Mouse (Mus musculus) liver, postnatal 0 days (tissue): ENCODE measurements around the gene Olfr924. TPM values are rescaled to one million over a fixed set of nuclear protein-coding genes. Genes with fewer than 3 reads are reported as not detected.

ENCODE experiments used
- ATAC-seq: fragments of 200-750 bp; cut with Nextera tagmentation; 2 replicates; pipeline ENCODE4 v1.8.0; 2017; ENCODE audit warnings: mild to moderate bottlenecking, moderate library complexity
- DNase-seq: peaks from one replicate; pipeline ENCODE4 v3.0.0-alpha.2; 2016
- H3K27ac ChIP-seq: fragments of 300-500 bp; sonication (generic); 2 replicates; pipeline ENCODE4 v1.5.1; 2014; ENCODE audit warnings: antibody characterized with exemption, moderate library complexity, mild to moderate bottlenecking, low read depth
- H3K27me3 ChIP-seq: fragments of 300-500 bp; sonication (generic); 2 replicates; pipeline ENCODE4 v1.6.1; 2014; ENCODE audit warnings: low read length, control low read depth, mixed read lengths; ENCODE audit not compliant: insufficient read depth
- H3K36me3 ChIP-seq: fragments of 300-500 bp; sonication (generic); replicated peaks from 2 replicates; pipeline ENCODE4 v1.6.1; 2014; ENCODE audit warnings: mild to moderate bottlenecking, control low read depth, low read length, moderate library complexity, mixed read lengths; ENCODE audit not compliant: insufficient read depth
- H3K4me1 ChIP-seq: fragments of 300-500 bp; sonication (generic); 2 replicates; pipeline ENCODE4 v1.6.1; 2014; ENCODE audit warnings: antibody characterized with exemption, mild to moderate bottlenecking, control low read depth; ENCODE audit not compliant: insufficient read depth
- H3K4me2 ChIP-seq: fragments of 300-500 bp; sonication (generic); 2 replicates; pipeline ENCODE4 v1.6.1; 2014; ENCODE audit warnings: low read depth, mild to moderate bottlenecking, low read length, moderate library complexity, mixed read lengths
- H3K4me3 ChIP-seq: fragments of 300-500 bp; sonication (generic); 2 replicates; pipeline ENCODE4 v1.5.1; 2014; ENCODE audit warnings: low read depth, low read length
- H3K9ac ChIP-seq: fragments of 300-500 bp; sonication (generic); replicated peaks from 2 replicates; pipeline ENCODE4 v1.6.1; 2014; ENCODE audit warnings: mild to moderate bottlenecking, moderate library complexity
- H3K9me3 ChIP-seq: fragments of 300-500 bp; sonication (generic); 2 replicates; pipeline ENCODE4 v1.6.1; 2016; ENCODE audit warnings: mild to moderate bottlenecking, control low read depth, low read length, mixed read lengths
- CTCF ChIP-seq: sonication (generic); IDR thresholded peaks from 2 replicates; pipeline ENCODE4 v1.5.1; 2016; ENCODE audit warnings: antibody characterized with exemption, low read depth
- EP300 ChIP-seq: IDR thresholded peaks from 2 replicates; pipeline ENCODE4 v1.6.1; 2016; ENCODE audit warnings: antibody characterized with exemption, low read depth, mild to moderate bottlenecking
- WGBS: fragments of 180-500 bp; shearing (Covaris S2); extraction: QIAGEN DNeasy Blood & Tissue Kit; methylation state at CpG from one replicate; pipeline ENCODE4 v1.1.7; 2014; ENCODE audit not compliant: insufficient replicate concordance; 5-methylcytosine and 5-hydroxymethylcytosine counted together
- polyA plus RNA-seq: library from polyadenylated mRNA; unstranded; fragments of >200 nt; fragmentation: Nextera tagmentation; extraction: Ambion mirVana; gene quantifications from 2 replicates; pipeline ENCODE4 v1.2.1, GENCODE M21; 2015

Olfr924 gene
- polyA plus RNA-seq, 1 experiment from 2014 or later: not detected

DNA sequence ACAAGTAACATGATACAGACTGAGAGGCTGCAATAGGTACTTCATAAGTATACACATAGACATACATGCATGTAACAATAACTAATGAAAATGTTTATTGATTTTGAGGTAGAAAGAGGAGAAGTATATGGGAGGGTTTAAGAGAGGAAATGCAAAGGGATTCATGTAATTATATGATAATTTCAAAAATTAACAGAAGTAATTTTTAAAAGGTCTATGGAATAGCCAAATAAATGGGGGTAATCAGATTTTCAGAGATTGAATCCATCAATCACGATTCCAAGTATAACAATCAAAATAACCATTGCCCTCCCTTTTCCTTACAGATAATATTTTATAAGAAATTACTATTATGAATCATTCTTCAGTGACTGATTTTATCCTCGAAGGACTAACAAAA is 32.6 kb downstream of the Olfr924 start, which contains the start of gene Olfr926:
Gene Olfr926 (plus strand): TSS at position 301 of the 400 bp plus-strand sequence.
- Histone ChIP-seq H3K27ac (no peak within 1 kb of the TSS), H3K4me3 (no peak within 1 kb of the TSS), H3K4me2 (no peak within 1 kb of the TSS), H3K9me3 (no peaks in the 10 kb centered on the region; the same call in 1 of the 2 replicates), H3K4me1 (no peaks in the 10 kb centered on the region), H3K27me3 (no peaks in the 10 kb centered on the region), H3K9ac (no peak within 1 kb of the TSS), H3K36me3 (no peaks in the 10 kb centered on the region)
- TF ChIP-seq EP300 (no peak), CTCF (no peak)
- no peak for ATAC-seq
- DNase-seq: no peak
- 61% methylated on average over 2 of the region's 2 CpGs for WGBS

Other genes with a start within 250 kb of the Olfr924 start
- not detected in 2 replicates for gene Olfr914, start 239.3 kb upstream of the Olfr924 start, polyA plus RNA-seq
- gene Olfr916, start 184.6 kb upstream of the Olfr924 start, polyA plus RNA-seq: not detected in 2 replicates
- not detected in 2 replicates for gene Olfr917, start 178.6 kb upstream of the Olfr924 start, polyA plus RNA-seq
- gene Olfr918, start 169.8 kb upstream of the Olfr924 start, polyA plus RNA-seq: not detected in 2 replicates
- not detected in 2 replicates for gene Olfr919, start 140.8 kb upstream of the Olfr924 start, polyA plus RNA-seq
- gene Vwa5a, start 126.2 kb upstream of the Olfr924 start, polyA plus RNA-seq: 6.1 and 8.0 TPM in 2 replicates
- gene Olfr920, start 92.2 kb upstream of the Olfr924 start, polyA plus RNA-seq: 0.05 TPM in 2 replicates
- gene Olfr921, start 71.4 kb upstream of the Olfr924 start, polyA plus RNA-seq: not detected in 2 replicates
- gene Olfr922, start 29.8 kb upstream of the Olfr924 start, polyA plus RNA-seq: not detected in 2 replicates
- not detected in 2 replicates for gene Olfr923, start 17.9 kb upstream of the Olfr924 start, polyA plus RNA-seq
- not detected in 2 replicates for gene Olfr26, start 10.6 kb downstream of the Olfr924 start, polyA plus RNA-seq
- not detected in 2 replicates for gene Olfr926, start 32.7 kb downstream of the Olfr924 start, polyA plus RNA-seq
- not detected in 2 replicates for gene Olfr930, start 85.4 kb downstream of the Olfr924 start, polyA plus RNA-seq
- gene Olfr933, start 127.9 kb downstream of the Olfr924 start, polyA plus RNA-seq: not detected in 2 replicates
- not detected in 2 replicates for gene Olfr934, start 143.9 kb downstream of the Olfr924 start, polyA plus RNA-seq
- not detected in 2 replicates for gene Olfr935, start 155.2 kb downstream of the Olfr924 start, polyA plus RNA-seq
- not detected in 2 replicates for gene Olfr146, start 178.9 kb downstream of the Olfr924 start, polyA plus RNA-seq
- gene Olfr937, start 220.5 kb downstream of the Olfr924 start, polyA plus RNA-seq: not detected in 2 replicates
- gene Olfr938, start 234.4 kb downstream of the Olfr924 start, polyA plus RNA-seq: not detected in 2 replicates